Mouse (Mus musculus): ENCODE measurements at regions not wholly inside any gene's neighbourhood (a gene's known extent, or its start where the extent isn't known, plus 50 kb on each side); places are given as distances from the start of the nearest gene placed in this dataset.

DNA sequence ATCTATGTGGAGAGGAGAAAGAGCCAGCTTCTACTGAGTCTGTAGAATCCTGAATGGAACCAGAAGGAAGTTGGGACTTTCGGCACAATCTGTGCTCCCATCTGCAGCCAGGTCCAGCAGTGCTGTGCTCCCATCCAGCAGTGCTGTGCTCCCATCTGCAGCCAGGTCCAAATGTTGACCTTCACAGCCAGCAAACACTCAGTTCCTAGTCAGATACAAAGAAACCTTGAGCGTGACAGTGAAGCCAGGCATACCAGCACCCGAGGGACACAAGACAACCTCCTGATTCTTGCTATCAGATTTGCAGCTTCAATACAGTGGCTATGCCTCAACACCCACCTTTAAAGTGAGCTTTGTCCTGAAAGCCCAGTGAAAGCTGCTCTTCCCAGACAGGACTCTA, 79.4 kb upstream of the Ajap1 start:
- TF ChIP-seq KAT2A (conservative IDR thresholded peaks at IDR 0.05; ENCODE audit: low read depth, low read length) (no peak), GABPA (IDR thresholded peaks at IDR 0.05; ENCODE audit: low read depth, low read length) (no peak), MAFK (IDR thresholded peaks at IDR 0.05; ENCODE audit: borderline replicate concordance, low read depth, low read length) (no peak), ZC3H11A (IDR thresholded peaks at IDR 0.05; ENCODE audit: low read depth, low read length) (no peak), MYB (IDR thresholded peaks at IDR 0.05; ENCODE audit: low read depth, low read length) (no peak), CTCF (IDR thresholded peaks at IDR 0.05 in 2 of 3, conservative IDR thresholded peaks at IDR 0.05 in 1 of 3; ENCODE audit: control insufficient read depth in 1 of 3, insufficient read depth in 1 of 3, low read depth in 2 of 3, low read length in 3 of 3, poor library complexity in 1 of 3, severe bottlenecking in 1 of 3) (no peak), MAX (IDR thresholded peaks at IDR 0.05; ENCODE audit: low read length) (no peak), SIN3A (IDR thresholded peaks at IDR 0.05; ENCODE audit: low read length) (no peak)

Measured in MEL (cell line).